Mouse (Mus musculus): ENCODE data around the gene Olfr1419. TPM values are rescaled to one million over a fixed set of nuclear protein-coding genes. Genes with fewer than 3 reads are reported as not detected.

The Olfr1419 gene
- polyA plus RNA-seq, 1 experiment from 2014 or later: not detected

- ATAC-seq (ENCODE audit: low FRiP score, low TSS enrichment): no peak
- no peak overlapping the region for H3K27ac ChIP-seq (ENCODE audit: low read length)
- H3K9ac ChIP-seq (replicated peaks; ENCODE audit: low read length): no peak overlapping the region
- no peak overlapping the region for H3K4me3 ChIP-seq (ENCODE audit: low read length)
- no peaks in the 10 kb centered on the region for H3K4me1 ChIP-seq (ENCODE audit: insufficient read depth, low read length)
- H3K9me3 ChIP-seq (ENCODE audit: low read length): 0 out of 2 replicates have a peak, but pooled peaks cover 5% of the 10 kb centered on the region
- H3K36me3 ChIP-seq (ENCODE audit: insufficient read depth, low read length): no peaks in the 10 kb centered on the region
- no peaks in the 10 kb centered on the region for H3K27me3 ChIP-seq (ENCODE audit: insufficient read depth, low read length)
- 79% methylated on average over 2 of the region's 2 CpGs for WGBS
- H3K4me2 ChIP-seq (replicated peaks; ENCODE audit: low read depth, low read length): no peak overlapping the region
Measured at GRCm38 (mm10) chr19:11867837-11868236, 7.1 kb downstream of the Olfr1419 start.

DNA sequence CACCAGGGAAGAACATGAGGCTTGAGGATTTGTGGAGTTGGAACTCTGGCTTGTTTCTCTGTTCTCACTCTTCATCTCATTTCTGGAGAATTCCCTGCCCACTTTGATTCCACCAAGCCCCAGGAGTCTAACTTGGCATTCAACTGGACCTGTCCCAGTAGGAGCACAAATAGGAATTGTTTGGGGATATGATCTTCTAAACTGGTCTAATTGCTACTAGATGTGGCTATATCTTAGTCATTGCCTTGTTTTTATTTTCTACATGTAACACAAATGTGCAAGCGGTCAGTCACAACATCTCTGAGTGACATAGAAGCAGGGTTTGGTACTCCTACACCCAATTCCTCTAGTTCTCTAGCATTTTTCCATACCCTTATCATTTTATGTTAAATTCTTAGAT, 13.9 kb downstream of the Olfr1419 start, which contains the start of gene Olfr1418:
Gene Olfr1418, minus strand, starts transcription at position 101 of the 400 bp plus-strand sequence.
- Histone ChIP-seq H3K4me1 (ENCODE audit: insufficient read depth, low read length) (no peaks in the 10 kb centered on the region), H3K4me2 (replicated peaks; ENCODE audit: low read depth, low read length) (no peak within 1 kb of the TSS), H3K4me3 (ENCODE audit: low read length) (no peak within 1 kb of the TSS), H3K27ac (ENCODE audit: low read length) (no peak within 1 kb of the TSS), H3K27me3 (ENCODE audit: insufficient read depth, low read length) (no peaks in the 10 kb centered on the region), H3K36me3 (ENCODE audit: insufficient read depth, low read length) (no peaks in the 10 kb centered on the region), H3K9ac (replicated peaks; ENCODE audit: low read length) (no peak within 1 kb of the TSS), H3K9me3 (ENCODE audit: low read length) (no peaks in the 10 kb centered on the region)
- ATAC-seq (ENCODE audit: low FRiP score, low TSS enrichment): no peak
- 94% methylated on average over 1 of the region's 1 CpGs for WGBS

- 79% methylated on average over 6 of the region's 6 CpGs for WGBS
- ATAC-seq (ENCODE audit: low FRiP score, low TSS enrichment): no peak
- Histone ChIP-seq H3K36me3 (ENCODE audit: insufficient read depth, low read length) (no peaks in the 10 kb centered on the region), H3K9ac (replicated peaks; ENCODE audit: low read length) (no peak overlapping the region), H3K4me2 (replicated peaks; ENCODE audit: low read depth, low read length) (no peak overlapping the region), H3K27me3 (ENCODE audit: insufficient read depth, low read length) (no peaks in the 10 kb centered on the region), H3K9me3 (ENCODE audit: low read length) (no peaks in the 10 kb centered on the region), H3K27ac (ENCODE audit: low read length) (no peak overlapping the region), H3K4me3 (ENCODE audit: low read length) (no peak overlapping the region), H3K4me1 (ENCODE audit: insufficient read depth, low read length) (no peaks in the 10 kb centered on the region)
Measured at GRCm38 (mm10) chr19:11856506-11856905, 18.4 kb downstream of the Olfr1419 start.

DNA sequence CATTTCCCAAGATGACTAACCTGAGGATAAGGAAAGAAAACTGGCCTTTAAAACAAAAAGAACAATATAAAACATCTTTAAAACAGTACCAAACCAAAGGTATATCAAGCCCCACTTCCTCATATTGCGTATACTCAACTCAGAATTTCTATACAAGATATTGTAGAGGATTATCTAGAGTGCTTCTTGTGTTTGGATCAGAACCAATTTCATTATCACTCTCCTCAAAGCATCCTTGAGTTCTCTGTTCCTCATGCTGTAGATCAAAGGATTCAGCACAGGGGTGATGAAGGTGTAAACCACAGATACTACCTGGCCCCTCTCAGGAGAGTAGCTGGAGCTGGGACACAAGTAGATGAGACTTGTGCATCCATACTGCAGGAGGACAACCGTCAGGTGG, 20.1 kb downstream of the Olfr1419 start:
- no peaks in the 10 kb centered on the region for H3K36me3 ChIP-seq (ENCODE audit: insufficient read depth, low read length)
- no peak overlapping the region for H3K4me3 ChIP-seq (ENCODE audit: low read length)
- H3K27ac ChIP-seq (ENCODE audit: low read length): no peak overlapping the region
- no peak overlapping the region for H3K4me2 ChIP-seq (replicated peaks; ENCODE audit: low read depth, low read length)
- no peaks in the 10 kb centered on the region for H3K4me1 ChIP-seq (ENCODE audit: insufficient read depth, low read length)
- no peak overlapping the region for H3K9ac ChIP-seq (replicated peaks; ENCODE audit: low read length)
- no peaks in the 10 kb centered on the region for H3K27me3 ChIP-seq (ENCODE audit: insufficient read depth, low read length)
- no peak for ATAC-seq (ENCODE audit: low FRiP score, low TSS enrichment)
- H3K9me3 ChIP-seq (ENCODE audit: low read length): no peaks in the 10 kb centered on the region
- 84% methylated on average over 2 of the region's 2 CpGs for WGBS

GRCm38 (mm10) chr19:11852652-11853051, 22.3 kb downstream of the Olfr1419 start:
- no peak overlapping the region for H3K27ac ChIP-seq (ENCODE audit: low read length)
- no peak overlapping the region for H3K4me2 ChIP-seq (replicated peaks; ENCODE audit: low read depth, low read length)
- no peaks in the 10 kb centered on the region for H3K4me1 ChIP-seq (ENCODE audit: insufficient read depth, low read length)
- H3K36me3 ChIP-seq (ENCODE audit: insufficient read depth, low read length): no peaks in the 10 kb centered on the region
- H3K27me3 ChIP-seq (ENCODE audit: insufficient read depth, low read length): no peaks in the 10 kb centered on the region
- no peak overlapping the region for H3K9ac ChIP-seq (replicated peaks; ENCODE audit: low read length)
- no peaks in the 10 kb centered on the region for H3K9me3 ChIP-seq (ENCODE audit: low read length)
- H3K4me3 ChIP-seq (ENCODE audit: low read length): no peak overlapping the region
- ATAC-seq (ENCODE audit: low FRiP score, low TSS enrichment): no peak
- WGBS: 65% methylated on average over 4 of the region's 4 CpGs

- 80% methylated on average over 4 of the region's 4 CpGs for WGBS
- H3K9ac ChIP-seq (replicated peaks; ENCODE audit: low read length): no peak overlapping the region
- H3K4me1 ChIP-seq (ENCODE audit: insufficient read depth, low read length): no peaks in the 10 kb centered on the region
- no peaks in the 10 kb centered on the region for H3K36me3 ChIP-seq (ENCODE audit: insufficient read depth, low read length)
- H3K9me3 ChIP-seq (ENCODE audit: low read length): no peaks in the 10 kb centered on the region
- no peak for ATAC-seq (ENCODE audit: low FRiP score, low TSS enrichment)
- H3K27ac ChIP-seq (ENCODE audit: low read length): no peak overlapping the region
- no peaks in the 10 kb centered on the region for H3K27me3 ChIP-seq (ENCODE audit: insufficient read depth, low read length)
- no peak overlapping the region for H3K4me3 ChIP-seq (ENCODE audit: low read length)
- H3K4me2 ChIP-seq (replicated peaks; ENCODE audit: low read depth, low read length): no peak overlapping the region
Measured at GRCm38 (mm10) chr19:11846333-11846732, 28.6 kb downstream of the Olfr1419 start.

GRCm38 (mm10) chr19:11839119-11839518, 35.8 kb downstream of the Olfr1419 start, which contains the start of gene Olfr1417:
Gene Olfr1417 (minus strand): TSS chr19:11839219.
- no peaks in the 10 kb centered on the region for H3K9me3 ChIP-seq (ENCODE audit: low read length)
- no peak for ATAC-seq (ENCODE audit: low FRiP score, low TSS enrichment)

GRCm38 (mm10) chr19:11823346-11824065, 51.4 kb downstream of the Olfr1419 start:
- Histone ChIP-seq H3K27ac (ENCODE audit: low read length) (no peak overlapping the region), H3K4me2 (replicated peaks; ENCODE audit: low read depth, low read length) (no peak overlapping the region), H3K9me3 (ENCODE audit: low read length) (no peaks in the 10 kb centered on the region), H3K36me3 (ENCODE audit: insufficient read depth, low read length) (no peaks in the 10 kb centered on the region), H3K4me3 (ENCODE audit: low read length) (no peak overlapping the region), H3K4me1 (ENCODE audit: insufficient read depth, low read length) (peaks cover 4% of the 10 kb centered on the region; the same call in 1 of the 2 replicates), H3K27me3 (ENCODE audit: insufficient read depth, low read length) (no peaks in the 10 kb centered on the region), H3K9ac (replicated peaks; ENCODE audit: low read length) (no peak overlapping the region)
- WGBS: 45% methylated on average over 4 of the region's 4 CpGs
- ATAC-seq (ENCODE audit: low FRiP score, low TSS enrichment): no peak

More at GRCm38 (mm10) chr19:11839119-11839518, 35.8 kb downstream of the Olfr1419 start, which contains the start of gene Olfr1417:
- Histone ChIP-seq H3K4me1 (ENCODE audit: insufficient read depth, low read length) (no peaks in the 10 kb centered on the region), H3K4me2 (replicated peaks; ENCODE audit: low read depth, low read length) (no peak within 1 kb of the TSS), H3K4me3 (ENCODE audit: low read length) (no peak within 1 kb of the TSS), H3K27me3 (ENCODE audit: insufficient read depth, low read length) (no peaks in the 10 kb centered on the region), H3K9ac (replicated peaks; ENCODE audit: low read length) (no peak within 1 kb of the TSS), H3K27ac (ENCODE audit: low read length) (no peak within 1 kb of the TSS), H3K36me3 (ENCODE audit: insufficient read depth, low read length) (no peaks in the 10 kb centered on the region)
- 91% methylated on average over 4 of the region's 4 CpGs for WGBS

DNA sequence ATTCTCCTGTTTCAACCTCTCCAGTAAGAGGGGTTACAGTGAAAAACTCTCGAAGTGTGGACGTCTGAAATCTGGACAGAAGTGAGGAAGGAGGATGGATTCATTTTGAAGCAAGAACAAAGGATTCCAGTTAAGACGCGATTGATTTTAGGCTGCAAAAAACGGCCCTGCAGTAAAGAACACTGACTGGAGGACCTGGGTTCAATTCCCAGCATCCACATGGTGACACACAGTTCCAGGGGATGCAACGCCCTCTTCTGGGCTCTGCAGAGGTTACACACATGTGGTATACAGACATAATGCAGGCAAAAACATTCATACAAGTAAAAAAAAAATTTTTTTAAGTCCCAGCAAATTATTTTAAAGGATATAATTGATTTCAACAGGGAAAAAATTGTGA, 54.7 kb downstream of the Olfr1419 start:
- Histone ChIP-seq H3K9me3 (ENCODE audit: low read length) (no peaks in the 10 kb centered on the region), H3K9ac (replicated peaks; ENCODE audit: low read length) (peak overlapping the region; percentile 62), H3K4me3 (ENCODE audit: low read length) (peak overlapping the region; percentile 85), H3K27ac (ENCODE audit: low read length) (no peak overlapping the region), H3K4me1 (ENCODE audit: insufficient read depth, low read length) (peaks cover 11% of the 10 kb centered on the region; the same call in 1 of the 2 replicates), H3K36me3 (ENCODE audit: insufficient read depth, low read length) (no peaks in the 10 kb centered on the region), H3K27me3 (ENCODE audit: insufficient read depth, low read length) (no peaks in the 10 kb centered on the region), H3K4me2 (replicated peaks; ENCODE audit: low read depth, low read length) (peak overlapping the region; percentile 97)
- no peak for ATAC-seq (ENCODE audit: low FRiP score, low TSS enrichment)
- 31% methylated on average over 6 of the region's 6 CpGs for WGBS

DNA sequence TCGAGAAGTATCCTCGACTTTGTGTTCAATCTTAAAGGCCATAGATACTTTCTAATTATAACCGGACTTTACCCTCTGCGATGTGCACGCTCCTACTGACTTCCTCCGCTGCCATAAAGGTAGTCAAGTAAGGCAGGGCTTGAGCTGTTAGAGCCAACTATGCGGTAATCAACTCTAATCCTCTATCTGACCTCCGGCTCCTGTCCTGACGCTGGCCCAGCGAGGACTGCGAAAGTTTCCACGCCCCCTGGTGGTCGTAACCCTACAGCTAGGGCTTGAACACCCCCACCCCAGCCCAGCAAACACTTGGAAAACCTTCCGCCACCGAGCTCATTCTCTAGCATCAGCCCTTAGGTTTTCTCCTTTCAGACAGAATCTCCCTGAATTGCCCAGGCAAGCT, 55.1 kb downstream of the Olfr1419 start:
- H3K36me3 ChIP-seq (ENCODE audit: insufficient read depth, low read length): no peaks in the 10 kb centered on the region
- H3K27me3 ChIP-seq (ENCODE audit: insufficient read depth, low read length): no peaks in the 10 kb centered on the region
- no peaks in the 10 kb centered on the region for H3K9me3 ChIP-seq (ENCODE audit: low read length)
- H3K4me1 ChIP-seq (ENCODE audit: insufficient read depth, low read length): peaks cover 13% of the 10 kb centered on the region; the same call in 1 of the 2 replicates
- H3K4me3 ChIP-seq (ENCODE audit: low read length): peak overlapping the region; percentile 85
- peak; percentile 83 for ATAC-seq (ENCODE audit: low FRiP score, low TSS enrichment)
- peak overlapping the region; percentile 91 for H3K9ac ChIP-seq (replicated peaks; ENCODE audit: low read length)
- WGBS: under 1% methylated on average over 15 of the region's 15 CpGs
- peak overlapping the region; percentile 97 for H3K4me2 ChIP-seq (replicated peaks; ENCODE audit: low read depth, low read length)
- no peak overlapping the region for H3K27ac ChIP-seq (ENCODE audit: low read length)

Measured in kidney, embryonic 16.5 days (tissue).